10 mouse cellular contexts compared by ENCODE assay signal in the genomic region with DNA sequence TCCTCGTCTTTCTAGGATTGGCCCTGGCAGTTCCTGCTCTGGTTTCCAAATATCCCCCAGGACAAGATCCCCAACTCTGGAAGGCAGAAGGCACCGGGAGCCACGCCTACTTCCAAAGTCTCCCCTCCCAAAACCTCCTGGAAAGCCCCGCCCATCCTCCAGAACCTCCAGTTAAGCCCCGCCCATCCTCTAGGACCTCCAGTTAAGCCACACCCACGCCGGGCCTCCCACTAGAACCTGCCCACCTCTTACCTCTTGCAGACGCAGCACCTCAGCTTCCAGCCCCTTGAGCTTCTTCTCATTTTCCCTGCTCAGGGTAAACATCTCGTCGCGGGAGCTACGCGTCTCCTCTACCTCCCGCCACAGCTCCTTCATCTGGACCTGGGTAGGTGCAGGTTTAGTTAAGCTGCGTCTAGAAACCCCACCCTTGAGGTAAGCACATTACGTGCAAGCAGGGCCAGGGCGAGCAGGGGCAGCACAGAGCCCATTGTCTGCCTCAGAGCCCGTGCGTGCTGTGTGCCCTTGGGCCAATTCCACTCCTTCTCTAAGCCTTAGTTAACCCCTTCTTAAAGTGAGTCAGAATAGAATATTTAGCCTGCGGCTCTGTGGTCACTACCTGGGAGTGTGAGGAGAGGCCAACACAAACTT. TPM values are rescaled to one million over a fixed set of nuclear protein-coding genes. Genes with fewer than 3 reads are reported as not detected.
A peak's percentile ranks its signal among the peaks of the same experiment; 100 is the strongest.
DNase-seq lines count a peak whose midpoint lies in the region; ATAC-seq and TF ChIP-seq lines count a peak whose summit lies in the region.
"Had no signal": no experiment of that assay in that cellular context is flagged by ENCODE, and none has a peak within 500 bp of the region (broad histone marks: within the 10 kb centered on the region; RNA-seq: fewer than 3 reads in every experiment).

No protein-coding gene starts in this region.

- H3K27me3 ChIP-seq in limb, embryonic 10.5 days (ENCODE audit: low read depth, poor library complexity, severe bottlenecking) = peaks cover 48% of the 10 kb centered on the region
- 0 out of 2 replicates have a peak, but pooled peaks cover 2% of the 10 kb centered on the region for H3K27me3 ChIP-seq in midbrain, embryonic 14.5 days (ENCODE audit: control insufficient read depth, insufficient read depth, low read length)

- no peaks in the 10 kb centered on the region for H3K36me3 ChIP-seq in limb, embryonic 10.5 days
- H3K36me3 ChIP-seq in midbrain, embryonic 14.5 days (ENCODE audit: control insufficient read depth, insufficient read depth, low read length) = no peaks in the 10 kb centered on the region

- WGBS in limb, embryonic 10.5 days = 8% methylated on average over 20 of the region's 20 CpGs
- 6% methylated on average over 20 of the region's 20 CpGs for whole genome bisulfite sequencing in midbrain, embryonic 14.5 days

- ATAC-seq in midbrain, embryonic 14.5 days (ENCODE audit: low FRiP score, low TSS enrichment) = no peak

- H3K27ac ChIP-seq in limb, embryonic 10.5 days = no peak overlapping the region
- H3K27ac ChIP-seq in midbrain, embryonic 14.5 days (replicated peaks; ENCODE audit: low read depth, low read length) = no peak overlapping the region
- no peak overlapping the region for H3K27ac ChIP-seq in layer of hippocampus, adult 2 months

- H3K4me2 ChIP-seq in midbrain, embryonic 14.5 days (ENCODE audit: low read length) = peak overlapping the region; percentile 31

- TF ChIP-seq CTCF in layer of hippocampus, adult 2 months (conservative IDR thresholded peaks at IDR 0.05) = no peak

- DNase-seq in cerebellum, postnatal 10 days = peak; percentile 44 to 48
- DNase-seq in cerebellum, postnatal 4 days (ENCODE audit: low spot score in 2 of 2) = no peak
- DNase-seq in embryo, embryonic 10.5 days (ENCODE audit: low spot score) = peak; percentile 59
- DNase-seq in limb, embryonic 10.5 days (ENCODE audit: low spot score) = no peak
- DNase-seq in midbrain, embryonic 14.5 days = no peak
- no peak for DNase-seq in spleen, adult 18-20 months
- no peak for DNase-seq in layer of hippocampus, adult 2 months (ENCODE audit: low spot score in 2 of 2)
- no peak for DNase-seq in ovary, postnatal 14 days (ENCODE audit: low spot score)
- DNase-seq: adrenal gland, adult 2 months had no signal

- H3K4me1 ChIP-seq in limb, embryonic 10.5 days = peaks cover 16% of the 10 kb centered on the region
- H3K4me1 ChIP-seq in midbrain, embryonic 14.5 days (ENCODE audit: control insufficient read depth, insufficient read depth, low read length) = no peaks in the 10 kb centered on the region

- H3K9me3 ChIP-seq in limb, embryonic 10.5 days (replicated peaks) = no peaks in the 10 kb centered on the region
- no peaks in the 10 kb centered on the region for H3K9me3 ChIP-seq in midbrain, embryonic 14.5 days (ENCODE audit: control insufficient read depth, low read length)

- H3K4me3 ChIP-seq in limb, embryonic 10.5 days = peak overlapping the region; percentile 3; the same call in 1 of the 2 replicates
- 0 out of 2 replicates have a peak overlapping the region, but pooled peaks have one; percentile 0 for H3K4me3 ChIP-seq in midbrain, embryonic 14.5 days (replicated peaks; ENCODE audit: low read depth, low read length)
- no peak overlapping the region for H3K4me3 ChIP-seq in layer of hippocampus, adult 2 months

- no peak overlapping the region for H3K9ac ChIP-seq in midbrain, embryonic 14.5 days (replicated peaks; ENCODE audit: low read length)

RNA-seq across cellular contexts. Expression of a gene that starts 23.7 kb away (rescaled TPM):
- 0.21 and 0.28 TPM in 2 replicates for polyA plus RNA-seq in limb, embryonic 10.5 days (2016; fragmentation: Nextera tagmentation; extraction: Ambion mirVana)
- polyA plus RNA-seq in midbrain, embryonic 14.5 days (2014; fragmentation: Nextera tagmentation; extraction: Ambion mirVana) = 5.2 and 7.5 TPM in 2 replicates
- 100 to 1,000 TPM; 184 to 186 TPM for total RNA-seq in layer of hippocampus, adult 2 months (2021)

RNA-seq across cellular contexts. Expression of a gene that starts 42.0 kb away (rescaled TPM):
- 0.14 and 0.20 TPM in 2 replicates for polyA plus RNA-seq in limb, embryonic 10.5 days (2016; fragmentation: Nextera tagmentation; extraction: Ambion mirVana)
- polyA plus RNA-seq in midbrain, embryonic 14.5 days (2014; fragmentation: Nextera tagmentation; extraction: Ambion mirVana) = 1.1 TPM in 1 of 2 replicates, not detected in the other
- not detected for total RNA-seq in layer of hippocampus, adult 2 months (2021)

RNA-seq across cellular contexts. Expression of a gene that starts 56.5 kb away (rescaled TPM):
- polyA plus RNA-seq in limb, embryonic 10.5 days (2016; fragmentation: Nextera tagmentation; extraction: Ambion mirVana) = 0.63 and 1.8 TPM in 2 replicates
- 2.5 and 2.7 TPM in 2 replicates for polyA plus RNA-seq in midbrain, embryonic 14.5 days (2014; fragmentation: Nextera tagmentation; extraction: Ambion mirVana)
- total RNA-seq in layer of hippocampus, adult 2 months (2021) = 10 to 100 TPM; 30.4 TPM
- total RNA-seq: monocyte, adult 5-6 weeks had no signal

Comparison
In these comparisons a context has a peak if more than half of its experiments do, and no peak if none do; other contexts are left out.
1. DNase-seq: peak in cerebellum, postnatal 10 days (2 of 2) and embryo, embryonic 10.5 days (single experiment); none in cerebellum, postnatal 4 days (0 of 2), limb, embryonic 10.5 days (single experiment), midbrain, embryonic 14.5 days (single experiment), spleen, adult 18-20 months (0 of 2), layer of hippocampus, adult 2 months (0 of 2) and ovary, postnatal 14 days (single experiment).